In the genomic region with DNA sequence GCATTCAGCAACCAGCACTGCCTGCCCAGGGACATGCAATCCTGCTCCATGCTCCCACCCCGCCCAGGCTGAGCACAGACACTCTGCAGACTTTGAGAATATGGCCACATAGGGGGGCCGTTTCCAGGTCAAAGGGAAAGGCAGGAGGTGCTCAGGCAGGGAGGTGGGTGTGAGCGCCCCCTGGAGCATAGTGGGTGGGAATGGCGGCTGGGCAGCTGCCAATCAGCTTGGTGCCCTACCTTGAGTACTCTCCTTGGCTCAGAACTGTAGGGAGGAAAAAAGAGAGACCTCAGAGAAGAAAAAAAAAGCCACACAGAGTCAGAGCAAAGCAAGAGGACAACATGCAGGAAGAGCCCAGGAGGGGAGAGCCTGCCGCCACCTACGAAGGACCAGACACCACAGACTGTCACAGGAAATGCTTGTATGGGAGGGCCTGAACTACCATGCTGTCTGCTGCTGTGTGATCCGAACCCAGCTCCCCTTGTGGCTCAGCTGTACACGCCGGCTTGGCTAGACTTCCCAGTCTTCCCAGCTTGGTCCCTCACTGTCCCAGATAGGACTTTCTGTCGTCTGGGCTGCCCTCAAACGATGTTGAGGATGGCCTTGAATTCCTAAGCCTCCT, we compare ENCODE assay signal across 14 mouse cellular contexts. TPM values are rescaled to one million over a fixed set of nuclear protein-coding genes. Genes with fewer than 3 reads are reported as not detected.
DNase-seq lines count a peak whose midpoint lies in the region; ATAC-seq and TF ChIP-seq lines count a peak whose summit lies in the region.
"Had no signal": no experiment of that assay in that cellular context is flagged by ENCODE, and none has a peak within 500 bp of the region (broad histone marks: within the 10 kb centered on the region; RNA-seq: fewer than 3 reads in every experiment).

No protein-coding gene starts in this region.

- no peaks in the 10 kb centered on the region for H3K27me3 ChIP-seq in hindbrain, postnatal 0 days (ENCODE audit: insufficient read depth, low read length)
- no peaks in the 10 kb centered on the region for H3K27me3 ChIP-seq in hindbrain, embryonic 11.5 days (ENCODE audit: control insufficient read depth, insufficient read depth, low read length)
- H3K27me3 ChIP-seq in testis, adult 2 months (ENCODE audit: control insufficient read depth, insufficient read depth, low read length) = no peaks in the 10 kb centered on the region
- H3K27me3 ChIP-seq in hindbrain, embryonic 13.5 days = peaks cover 33% of the 10 kb centered on the region
- H3K27me3 ChIP-seq: intestine, embryonic 15.5 days had no signal

- H3K4me1 ChIP-seq in hindbrain, postnatal 0 days (ENCODE audit: insufficient read depth, low read length) = peaks cover 8% of the 10 kb centered on the region; the same call in 1 of the 2 replicates
- H3K4me1 ChIP-seq in hindbrain, embryonic 11.5 days (replicated peaks; ENCODE audit: control insufficient read depth, insufficient read depth, low read length) = 0 out of 2 replicates have a peak, but pooled peaks cover 3% of the 10 kb centered on the region
- peaks cover 9% of the 10 kb centered on the region for H3K4me1 ChIP-seq in testis, adult 2 months (ENCODE audit: control insufficient read depth, insufficient read depth, low read length)
- H3K4me1 ChIP-seq in bone marrow macrophage, adult 2 months (ENCODE audit: control insufficient read depth, insufficient read depth, low read length) = no peaks in the 10 kb centered on the region
- H3K4me1 ChIP-seq in hindbrain, embryonic 13.5 days (replicated peaks) = peaks cover 5% of the 10 kb centered on the region; the same call in 1 of the 2 replicates
- H3K4me1 ChIP-seq: midbrain, embryonic 15.5 days had no signal

- no peak overlapping the region for H3K4me3 ChIP-seq in hindbrain, postnatal 0 days (ENCODE audit: low read length)
- no peak overlapping the region for H3K4me3 ChIP-seq in hindbrain, embryonic 11.5 days (ENCODE audit: low read depth, low read length)
- H3K4me3 ChIP-seq in testis, adult 2 months (ENCODE audit: control insufficient read depth, low read depth, low read length) = peak overlapping the region; percentile 88
- no peak overlapping the region for H3K4me3 ChIP-seq in bone marrow macrophage, adult 2 months (ENCODE audit: insufficient read depth, low read length)
- no peak overlapping the region for H3K4me3 ChIP-seq in hindbrain, embryonic 13.5 days
- H3K4me3 ChIP-seq: heart, embryonic 13.5 days; intestine, embryonic 15.5 days; liver, embryonic 15.5 days; midbrain, embryonic 15.5 days had no signal

- TF ChIP-seq CTCF in hindbrain, postnatal 0 days (IDR thresholded peaks at IDR 0.05; ENCODE audit: low read depth) = peak; percentile 38; the same call in 1 of the 2 replicates
- peak; percentile 30; the same call in 1 of the 2 replicates for TF ChIP-seq CTCF in testis, adult 2 months (IDR thresholded peaks at IDR 0.05; ENCODE audit: control insufficient read depth, insufficient read depth, insufficient replicate concordance, low read depth, low read length)
- TF ChIP-seq CTCF in bone marrow macrophage, adult 2 months (IDR thresholded peaks at IDR 0.05; ENCODE audit: low read depth, low read length) = peak; percentile 32; the same call in 1 of the 2 replicates

- DNase-seq in hindbrain, postnatal 0 days (ENCODE audit: low spot score) = no peak
- no peak for DNase-seq in hindbrain, embryonic 11.5 days (ENCODE audit: low spot score)
- DNase-seq in testis, postnatal 10 days (ENCODE audit: low spot score) = no peak
- peak; percentile 78 for DNase-seq in thymus, postnatal 4 days
- DNase-seq in kidney, postnatal 14 days = no peak
- DNase-seq: adrenal gland, postnatal 25 days; right cerebral cortex, postnatal 4 days had no signal

- no peaks in the 10 kb centered on the region for H3K9me3 ChIP-seq in hindbrain, postnatal 0 days (ENCODE audit: low read length)
- H3K9me3 ChIP-seq in hindbrain, embryonic 11.5 days (ENCODE audit: control insufficient read depth, low read length) = no peaks in the 10 kb centered on the region
- no peaks in the 10 kb centered on the region for H3K9me3 ChIP-seq in hindbrain, embryonic 13.5 days
- H3K9me3 ChIP-seq: heart, embryonic 13.5 days; intestine, embryonic 15.5 days; liver, embryonic 15.5 days; midbrain, embryonic 15.5 days had no signal

- no peak overlapping the region for H3K9ac ChIP-seq in hindbrain, postnatal 0 days (replicated peaks; ENCODE audit: low read length)
- no peak overlapping the region for H3K9ac ChIP-seq in hindbrain, embryonic 11.5 days (ENCODE audit: low read depth, low read length)
- no peak overlapping the region for H3K9ac ChIP-seq in hindbrain, embryonic 13.5 days
- H3K9ac ChIP-seq: heart, embryonic 13.5 days; intestine, embryonic 15.5 days; liver, embryonic 15.5 days; midbrain, embryonic 15.5 days had no signal

- 63% methylated on average over 11 of the region's 11 CpGs for WGBS in hindbrain, postnatal 0 days
- 59% methylated on average over 11 of the region's 11 CpGs for WGBS in hindbrain, embryonic 11.5 days
- 62% methylated on average over 11 of the region's 11 CpGs for WGBS in hindbrain, embryonic 13.5 days

- no peak overlapping the region for H3K4me2 ChIP-seq in hindbrain, postnatal 0 days (ENCODE audit: low read depth, low read length)
- H3K4me2 ChIP-seq in hindbrain, embryonic 11.5 days (replicated peaks; ENCODE audit: low read depth, low read length) = no peak overlapping the region
- no peak overlapping the region for H3K4me2 ChIP-seq in hindbrain, embryonic 13.5 days
- H3K4me2 ChIP-seq: heart, embryonic 13.5 days; intestine, embryonic 15.5 days; liver, embryonic 15.5 days; midbrain, embryonic 15.5 days had no signal

- H3K27ac ChIP-seq in hindbrain, postnatal 0 days = no peak overlapping the region
- H3K27ac ChIP-seq in hindbrain, embryonic 11.5 days (ENCODE audit: low read depth, low read length) = no peak overlapping the region
- H3K27ac ChIP-seq in testis, adult 2 months (ENCODE audit: control insufficient read depth, insufficient read depth, low read depth, low read length) = no peak overlapping the region
- H3K27ac ChIP-seq in bone marrow macrophage, adult 2 months (ENCODE audit: insufficient read depth, low read depth, low read length) = no peak overlapping the region
- H3K27ac ChIP-seq in hindbrain, embryonic 13.5 days = no peak overlapping the region
- H3K27ac ChIP-seq: heart, embryonic 13.5 days; intestine, embryonic 15.5 days; liver, embryonic 15.5 days; midbrain, embryonic 15.5 days had no signal

- no peak for ATAC-seq in hindbrain, postnatal 0 days
- ATAC-seq in hindbrain, embryonic 11.5 days (ENCODE audit: low FRiP score) = no peak
- no peak for ATAC-seq in hindbrain, embryonic 13.5 days (ENCODE audit: low FRiP score)
- ATAC-seq: intestine, embryonic 15.5 days; midbrain, embryonic 15.5 days had no signal

- no peak for TF ChIP-seq POLR2A in testis, adult 2 months (IDR thresholded peaks at IDR 0.05; ENCODE audit: control insufficient read depth, low read depth, low read length)
- no peak for TF ChIP-seq POLR2A in bone marrow macrophage, adult 2 months (IDR thresholded peaks at IDR 0.05; ENCODE audit: borderline replicate concordance, low read depth, low read length)

- no peaks in the 10 kb centered on the region for H3K36me3 ChIP-seq in hindbrain, postnatal 0 days (ENCODE audit: insufficient read depth, low read length)
- no peaks in the 10 kb centered on the region for H3K36me3 ChIP-seq in hindbrain, embryonic 11.5 days (ENCODE audit: control insufficient read depth, insufficient read depth, low read length)
- H3K36me3 ChIP-seq in testis, adult 2 months (ENCODE audit: control insufficient read depth, insufficient read depth, low read length) = no peaks in the 10 kb centered on the region
- no peaks in the 10 kb centered on the region for H3K36me3 ChIP-seq in hindbrain, embryonic 13.5 days
- H3K36me3 ChIP-seq: heart, embryonic 13.5 days; intestine, embryonic 15.5 days; liver, embryonic 15.5 days; midbrain, embryonic 15.5 days had no signal

RNA-seq across cellular contexts. Expression of gene Coro2a, which starts 16.3 kb away (rescaled TPM):
- total RNA-seq in hindbrain, postnatal 0 days (2014; rRNA removed) = 24.5 and 26.7 TPM in 2 replicates
- polyA plus RNA-seq in hindbrain, postnatal 0 days (2015; fragmentation: Nextera tagmentation; extraction: Ambion mirVana) = 5.9 and 6.2 TPM in 2 replicates
- 3.6 and 6.6 TPM in 2 replicates for polyA plus RNA-seq in hindbrain, embryonic 11.5 days (2014; fragmentation: Nextera tagmentation; extraction: Ambion mirVana)
- 139 and 175 TPM in 2 replicates for polyA plus RNA-seq in testis, adult 2 months (2012; rRNA removed)
- polyA plus RNA-seq in bone marrow macrophage, adult 2 months (2012; ENCODE audit: insufficient read depth, insufficient read length, missing spikeins) = 53.0 and 59.7 TPM in 2 replicates
- 6.0 and 6.7 TPM in 2 replicates for polyA plus RNA-seq in hindbrain, embryonic 13.5 days (2015; fragmentation: Nextera tagmentation; extraction: Ambion mirVana)

RNA-seq across cellular contexts. Expression of gene Tbc1d2, which starts 31.7 kb away (rescaled TPM):
- 2.3 and 3.2 TPM in 2 replicates for total RNA-seq in hindbrain, postnatal 0 days (2014; rRNA removed)
- 1.0 and 1.5 TPM in 2 replicates for polyA plus RNA-seq in hindbrain, postnatal 0 days (2015; fragmentation: Nextera tagmentation; extraction: Ambion mirVana)
- 1.0 and 1.1 TPM in 2 replicates for polyA plus RNA-seq in hindbrain, embryonic 11.5 days (2014; fragmentation: Nextera tagmentation; extraction: Ambion mirVana)
- 6.9 and 10.7 TPM in 2 replicates for polyA plus RNA-seq in testis, adult 2 months (2012; rRNA removed)
- polyA plus RNA-seq in bone marrow macrophage, adult 2 months (2012; ENCODE audit: insufficient read depth, insufficient read length, missing spikeins) = 2.9 and 3.3 TPM in 2 replicates
- polyA plus RNA-seq in hindbrain, embryonic 13.5 days (2015; fragmentation: Nextera tagmentation; extraction: Ambion mirVana) = 0.73 and 0.75 TPM in 2 replicates
